Mouse (Mus musculus) kidney, adult 9 months (tissue): ENCODE data around the gene Cyp2d22.

ENCODE experiments used
- DNase-seq: peaks from one replicate; pipeline ENCODE4 v3.0.0; 2022

Cyp2d22 gene

GRCm38 (mm10) chr15:82344971-82345370 lies 35.1 kb downstream of the Cyp2d22 start:
- DNase-seq: peak; percentile 15

DNA sequence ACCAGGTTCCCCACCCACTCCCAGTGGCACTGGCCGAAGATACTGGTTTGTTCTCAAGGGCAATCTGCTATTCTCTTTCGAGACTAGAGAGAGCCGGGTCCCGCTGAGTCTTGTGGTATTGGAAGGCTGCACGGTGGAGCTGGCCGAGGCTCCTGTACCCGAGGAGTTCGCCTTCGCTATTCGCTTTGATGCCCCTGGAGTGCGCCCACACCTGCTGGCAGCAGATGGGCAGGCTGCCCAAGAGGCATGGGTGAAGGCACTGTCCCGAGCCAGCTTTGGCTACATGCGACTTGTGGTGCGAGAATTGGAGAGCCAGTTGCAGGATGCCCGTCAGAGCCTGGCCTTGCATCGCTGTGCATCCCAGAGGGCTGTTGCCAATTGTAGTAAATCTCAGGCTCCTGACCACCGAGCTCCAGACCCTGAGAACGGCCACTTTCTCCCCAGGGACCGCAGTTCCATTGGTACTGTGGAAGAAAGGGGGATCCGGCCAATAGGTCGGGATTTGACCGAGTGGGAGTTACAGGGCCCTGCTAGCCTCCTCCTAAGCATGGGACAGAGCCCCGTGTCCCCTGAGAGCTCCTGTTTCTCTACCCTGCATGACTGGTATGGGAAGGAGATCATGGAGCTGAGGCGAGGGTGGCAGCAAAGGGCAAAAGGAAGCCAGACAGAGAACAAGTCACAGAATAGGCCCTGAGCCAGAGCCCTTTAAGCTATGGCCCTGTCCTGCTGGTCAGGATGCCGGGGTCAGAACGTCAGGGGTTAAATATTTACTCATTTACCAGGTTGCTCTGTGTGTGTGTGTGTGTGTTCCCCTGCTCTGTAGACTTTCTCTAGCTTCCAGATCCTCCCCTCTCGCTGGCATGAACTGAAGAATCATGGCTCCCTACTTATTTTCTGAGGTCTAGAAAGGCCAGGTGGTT lies 36.4 kb downstream of the Cyp2d22 start:
- peak; percentile 85 for DNase-seq

GRCm38 (mm10) chr15:82342543-82342935 lies 37.5 kb downstream of the Cyp2d22 start:
- peak; percentile 5 for DNase-seq

- DNase-seq: peak; percentile 4
Measured at GRCm38 (mm10) chr15:82341675-82342542, 38.2 kb downstream of the Cyp2d22 start.

DNA sequence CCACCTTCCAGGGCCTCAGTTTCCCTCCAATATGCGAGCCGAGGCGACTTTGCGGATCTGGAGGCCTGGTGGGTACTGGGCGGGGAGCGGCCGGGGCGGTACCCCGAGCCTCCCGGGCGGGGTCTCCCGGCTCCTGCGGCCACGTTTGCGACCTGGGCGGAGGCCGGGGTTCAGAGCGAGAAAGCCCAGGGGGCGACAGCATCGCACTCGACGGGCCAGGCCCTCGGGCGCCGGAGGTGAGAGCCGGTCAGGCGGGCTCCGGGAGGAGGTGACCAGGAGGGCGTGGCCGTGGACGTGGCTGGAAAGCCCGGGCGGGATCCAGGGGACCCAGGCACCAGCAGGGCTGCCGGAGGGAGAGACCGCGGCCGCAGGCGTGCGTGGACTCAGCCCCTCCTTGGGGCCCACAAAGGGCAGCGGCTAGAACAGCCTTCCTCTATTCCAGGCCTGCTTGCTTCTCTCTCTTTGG lies 39.0 kb downstream of the Cyp2d22 start:
- peak; percentile 26 for DNase-seq

- no peak for DNase-seq
Measured at GRCm38 (mm10) chr15:82340414-82341035, 39.5 kb downstream of the Cyp2d22 start.

DNA sequence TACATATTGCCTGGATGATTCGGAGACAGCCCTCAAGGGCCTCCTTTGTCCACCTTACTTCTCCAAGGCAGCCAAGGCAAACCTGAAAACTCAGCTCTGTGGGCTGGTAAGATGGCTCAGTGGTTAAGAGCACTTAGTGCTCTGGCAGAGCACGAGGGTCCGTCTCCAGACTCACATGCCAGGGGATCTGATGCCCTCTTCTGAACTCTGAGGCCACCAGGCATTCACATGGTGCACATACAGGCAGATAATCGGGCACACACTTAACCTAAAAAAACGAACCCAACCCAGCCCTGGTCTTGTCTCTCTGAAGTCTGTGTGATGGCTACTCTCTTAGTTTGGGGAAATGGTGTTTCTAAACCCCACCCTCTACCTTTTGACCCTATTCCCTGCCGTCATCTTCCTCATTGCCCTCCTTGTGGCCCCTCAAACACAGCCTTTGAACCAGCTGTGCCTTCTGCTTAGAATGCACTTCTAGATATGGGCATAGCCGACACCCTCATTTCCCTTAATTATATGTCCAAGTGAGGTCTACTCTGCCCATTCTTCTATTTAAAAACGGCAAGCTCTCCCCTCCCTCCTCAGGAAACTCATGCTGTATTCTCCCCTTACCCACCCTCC lies 40.3 kb downstream of the Cyp2d22 start:
- DNase-seq: no peak

DNA sequence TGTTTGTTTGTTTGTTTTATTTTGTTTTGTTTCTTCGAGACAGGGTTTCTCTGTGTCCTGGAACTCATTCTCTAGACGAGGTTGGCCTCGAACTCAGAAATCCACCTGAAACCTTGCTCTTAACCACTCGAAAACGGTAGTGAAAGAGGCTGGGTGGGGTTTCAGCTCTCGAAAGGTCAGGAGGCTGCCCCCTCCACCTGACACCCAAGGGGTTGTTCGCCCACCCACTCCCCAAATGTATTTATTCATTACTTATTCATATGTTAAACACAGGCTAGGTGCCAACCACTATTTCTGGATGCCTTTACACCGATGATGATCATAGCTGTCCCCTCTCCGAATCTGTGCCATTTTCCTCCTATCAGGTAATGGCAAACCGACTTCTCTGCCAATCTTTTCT lies 40.9 kb downstream of the Cyp2d22 start:
- DNase-seq: no peak

GRCm38 (mm10) chr15:82338593-82339112 lies 41.4 kb downstream of the Cyp2d22 start, which contains the start of the genes Naga, Pheta2 and Smdt1:
Gene Naga (minus strand): TSS chr15:82338925.
Gene Pheta2 (plus strand): TSS chr15:82338942.
Gene Smdt1 (plus strand): TSS chr15:82338959.
- DNase-seq: peak; percentile 97

GRCm38 (mm10) chr15:82337875-82338274 lies 42.2 kb downstream of the Cyp2d22 start:
- DNase-seq: no peak

GRCm38 (mm10) chr15:82336629-82337028 lies 43.4 kb downstream of the Cyp2d22 start:
- no peak for DNase-seq

- no peak for DNase-seq
Measured at GRCm38 (mm10) chr15:82335194-82335593, 44.9 kb downstream of the Cyp2d22 start.

- DNase-seq: no peak
Measured at GRCm38 (mm10) chr15:82325382-82325781, 54.7 kb downstream of the Cyp2d22 start.

DNA sequence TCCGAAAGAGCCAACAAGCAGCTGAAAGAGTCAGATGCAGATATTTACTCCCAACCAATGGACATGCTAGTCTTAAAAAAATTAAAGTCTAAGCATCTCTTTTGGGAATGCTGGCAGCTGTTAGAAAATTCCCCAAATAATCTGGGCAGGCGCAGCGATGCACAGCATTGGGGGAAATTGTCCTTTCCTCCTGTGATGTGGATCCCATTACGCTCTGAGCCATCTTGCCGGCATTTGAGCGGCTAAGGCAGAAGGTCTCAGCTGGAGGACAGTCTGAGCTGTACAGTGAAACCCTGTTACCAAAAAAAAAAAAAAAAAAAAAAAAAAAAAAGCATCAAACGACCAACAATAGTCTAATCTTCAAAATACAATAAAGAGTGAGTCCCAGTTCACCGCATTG lies 57.9 kb downstream of the Cyp2d22 start:
- no peak for DNase-seq
